Mouse (Mus musculus) cerebellum, postnatal 36 days (tissue): ENCODE results near the gene Olfr548-ps1.

Experiments used
- DNase-seq, 2 experiments: peaks; one replicate each; pipeline ENCODE4 v3.0.0; 2021 to 2022; ENCODE audit warnings: mixed read lengths in 2 of 2

Olfr548-ps1 gene

GRCm38 (mm10) chr7:102575998-102576397, 35.3 kb downstream of the Olfr548-ps1 start:
- DNase-seq, result no peak

- no peak for DNase-seq
These were observed 51.1 kb downstream of the Olfr548-ps1 start, which contains the start of gene Olfr551 for GRCm38 (mm10) chr7:102591786-102592185. TSS of gene Olfr551 (minus strand) at chr7:102591886.
